Mouse (Mus musculus) forebrain, embryonic 16.5 days (tissue): ENCODE data around the gene Dgkb. TPM values are rescaled to one million over a fixed set of nuclear protein-coding genes. Genes with fewer than 3 reads are reported as not detected.

ENCODE experiments used
- ATAC-seq: fragments of 200-750 bp; cut with Nextera tagmentation; 2 replicates; pipeline ENCODE4 v1.8.0; 2017; ENCODE audit warnings: mild to moderate bottlenecking, moderate library complexity
- H3K27ac ChIP-seq: fragments of 300-500 bp; sonication (generic); 2 replicates; pipeline ENCODE4 v1.5.1; 2014; ENCODE audit warnings: low read length, control low read depth
- H3K27me3 ChIP-seq: fragments of 300-500 bp; sonication (generic); replicated peaks from 2 replicates; pipeline ENCODE4 v1.6.1; 2014; ENCODE audit warnings: low read length; ENCODE audit not compliant: control insufficient read depth, insufficient read depth
- H3K36me3 ChIP-seq: fragments of 300-500 bp; sonication (generic); 2 replicates; pipeline ENCODE4 v1.6.1; 2014; ENCODE audit not compliant: control insufficient read depth, insufficient read depth
- H3K4me1 ChIP-seq: fragments of 300-500 bp; sonication (generic); replicated peaks from 2 replicates; pipeline ENCODE4 v1.6.1; 2014; ENCODE audit warnings: low read length; ENCODE audit not compliant: control insufficient read depth, insufficient read depth
- H3K4me2 ChIP-seq: fragments of 300-500 bp; sonication (generic); 2 replicates; pipeline ENCODE4 v1.6.1; 2014; ENCODE audit warnings: mild to moderate bottlenecking, low read length, control low read depth
- H3K4me3 ChIP-seq: fragments of 300-500 bp; sonication (generic); replicated peaks from 2 replicates; pipeline ENCODE4 v1.5.1; 2014; ENCODE audit warnings: mild to moderate bottlenecking, low read length, control low read depth
- H3K9ac ChIP-seq: fragments of 300-500 bp; sonication (generic); replicated peaks from 2 replicates; pipeline ENCODE4 v1.6.1; 2014; ENCODE audit warnings: low read depth, low read length, control low read depth
- H3K9me3 ChIP-seq: fragments of 300-500 bp; sonication (generic); 2 replicates; pipeline ENCODE4 v1.6.1; 2016; ENCODE audit warnings: low read length; ENCODE audit not compliant: control insufficient read depth
- WGBS: fragments of 180-500 bp; shearing (Covaris S2); extraction: QIAGEN DNeasy Blood & Tissue Kit; methylation state at CpG from one replicate; pipeline ENCODE4 v1.1.7; 2014; 5-methylcytosine and 5-hydroxymethylcytosine counted together
- polyA plus RNA-seq: library from polyadenylated mRNA; unstranded; fragments of >200 nt; fragmentation: Nextera tagmentation; extraction: Ambion mirVana; gene quantifications from 2 replicates; pipeline ENCODE4 v1.2.1, GENCODE M21; 2015

The Dgkb gene
- polyA plus RNA-seq, 1 experiment from 2014 or later: 6.4 TPM

DNA sequence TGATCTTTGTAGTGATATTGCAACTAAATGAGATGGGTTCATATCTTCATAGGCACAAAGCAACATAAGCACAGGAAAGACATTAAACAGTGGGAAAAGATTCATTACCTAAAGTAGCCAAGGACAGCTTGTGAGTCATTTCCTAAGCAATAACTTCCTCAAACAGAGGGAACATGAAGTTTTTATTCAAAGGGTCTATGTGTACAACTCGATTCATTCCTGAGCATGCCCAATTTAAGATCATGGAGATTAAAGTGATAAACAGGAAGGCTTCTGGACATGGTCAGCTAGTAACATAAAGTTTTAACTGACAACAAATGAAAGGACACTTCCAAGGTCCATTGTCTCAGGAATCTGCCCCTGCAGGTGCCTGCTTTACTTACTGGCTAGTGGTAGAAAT is 167.8 kb downstream of the Dgkb start:
- H3K36me3 ChIP-seq: no peaks in the 10 kb centered on the region
- no peaks in the 10 kb centered on the region for H3K9me3 ChIP-seq
- H3K4me1 ChIP-seq: 0 out of 2 replicates have a peak, but pooled peaks cover 2% of the 10 kb centered on the region
- H3K9ac ChIP-seq: no peak overlapping the region
- H3K4me2 ChIP-seq: no peak overlapping the region
- no peak for ATAC-seq
- no peak overlapping the region for H3K27ac ChIP-seq
- no peak overlapping the region for H3K4me3 ChIP-seq
- no peaks in the 10 kb centered on the region for H3K27me3 ChIP-seq
- 97% methylated on average over 1 of the region's 1 CpGs for WGBS

DNA sequence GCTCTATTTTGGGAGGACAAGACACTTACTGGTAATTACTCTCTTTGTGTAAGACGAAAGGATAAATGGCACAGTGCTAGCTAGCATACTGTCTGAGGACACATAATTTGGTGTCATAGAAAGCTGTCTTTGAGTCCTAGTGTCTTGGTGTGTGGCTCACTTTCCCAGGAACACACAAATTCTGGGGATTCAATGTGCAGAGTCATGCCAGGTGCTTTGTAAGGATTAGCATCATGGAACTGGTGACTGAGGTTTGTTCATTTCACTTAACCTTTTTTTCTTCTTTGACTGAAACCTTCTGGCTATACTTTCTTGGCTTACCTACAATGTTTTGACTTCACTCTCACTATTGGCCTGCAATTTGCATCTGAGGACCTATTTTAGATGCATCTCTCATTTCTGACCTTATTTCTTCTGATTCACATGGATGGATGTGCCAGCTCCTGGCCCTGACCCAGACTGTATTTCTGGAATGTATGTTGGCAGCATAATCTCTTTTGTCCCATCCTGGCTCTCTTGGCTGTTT is 170.6 kb downstream of the Dgkb start:
- no peaks in the 10 kb centered on the region for H3K36me3 ChIP-seq
- H3K4me3 ChIP-seq: no peak overlapping the region
- peak; percentile 87 for ATAC-seq
- H3K4me1 ChIP-seq: 0 out of 2 replicates have a peak, but pooled peaks cover 2% of the 10 kb centered on the region
- no peak overlapping the region; the same call in 1 of the 2 replicates for H3K27ac ChIP-seq
- H3K4me2 ChIP-seq: no peak overlapping the region
- WGBS: 9% methylated on average over 1 of the region's 1 CpGs
- no peaks in the 10 kb centered on the region for H3K9me3 ChIP-seq
- no peaks in the 10 kb centered on the region for H3K27me3 ChIP-seq
- H3K9ac ChIP-seq: no peak overlapping the region

- H3K36me3 ChIP-seq: no peaks in the 10 kb centered on the region
- no peak for ATAC-seq
- H3K4me2 ChIP-seq: no peak overlapping the region
- 0 out of 2 replicates have a peak, but pooled peaks cover 2% of the 10 kb centered on the region for H3K4me1 ChIP-seq
- 73% methylated on average over 1 of the region's 1 CpGs for WGBS
- no peak overlapping the region for H3K9ac ChIP-seq
- no peak overlapping the region for H3K4me3 ChIP-seq
- H3K9me3 ChIP-seq: no peaks in the 10 kb centered on the region
- no peaks in the 10 kb centered on the region for H3K27me3 ChIP-seq
- no peak overlapping the region for H3K27ac ChIP-seq
These were observed 175.7 kb downstream of the Dgkb start for GRCm38 (mm10) chr12:37993221-37993620.

- WGBS: 61% methylated on average over 6 of the region's 6 CpGs
- Histone ChIP-seq H3K27ac (no peak overlapping the region), H3K4me2 (no peak overlapping the region), H3K4me1 (no peaks in the 10 kb centered on the region), H3K9ac (no peak overlapping the region), H3K36me3 (no peaks in the 10 kb centered on the region), H3K27me3 (no peaks in the 10 kb centered on the region), H3K4me3 (no peak overlapping the region), H3K9me3 (no peaks in the 10 kb centered on the region)
- ATAC-seq: no peak
These were observed 179.0 kb downstream of the Dgkb start for GRCm38 (mm10) chr12:37996417-37996946.

DNA sequence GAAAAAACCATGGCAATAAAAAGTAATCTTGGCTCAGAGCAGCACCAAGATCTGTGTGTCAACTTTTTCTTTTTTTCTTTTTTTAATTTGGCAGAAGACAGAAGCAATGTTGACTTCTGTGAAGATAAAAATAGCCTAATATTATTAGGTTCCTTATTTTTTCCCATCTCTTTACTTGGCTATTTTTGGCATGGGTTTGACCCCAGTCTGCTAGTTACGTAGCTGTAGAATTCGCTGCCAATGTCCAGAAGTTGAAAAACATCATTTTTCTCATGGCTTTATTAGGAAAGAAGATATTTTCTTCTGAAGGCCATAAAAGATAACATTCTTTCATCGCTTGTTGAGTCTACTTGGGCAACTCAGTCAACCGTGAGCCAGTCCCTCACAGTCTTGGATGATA is 200.1 kb downstream of the Dgkb start:
- no peak overlapping the region for H3K9ac ChIP-seq
- no peaks in the 10 kb centered on the region for H3K4me1 ChIP-seq
- no peak for ATAC-seq
- WGBS: 95% methylated on average over 4 of the region's 4 CpGs
- H3K36me3 ChIP-seq: no peaks in the 10 kb centered on the region
- no peak overlapping the region for H3K4me3 ChIP-seq
- no peaks in the 10 kb centered on the region for H3K9me3 ChIP-seq
- H3K27me3 ChIP-seq: no peaks in the 10 kb centered on the region
- H3K27ac ChIP-seq: no peak overlapping the region
- H3K4me2 ChIP-seq: no peak overlapping the region

DNA sequence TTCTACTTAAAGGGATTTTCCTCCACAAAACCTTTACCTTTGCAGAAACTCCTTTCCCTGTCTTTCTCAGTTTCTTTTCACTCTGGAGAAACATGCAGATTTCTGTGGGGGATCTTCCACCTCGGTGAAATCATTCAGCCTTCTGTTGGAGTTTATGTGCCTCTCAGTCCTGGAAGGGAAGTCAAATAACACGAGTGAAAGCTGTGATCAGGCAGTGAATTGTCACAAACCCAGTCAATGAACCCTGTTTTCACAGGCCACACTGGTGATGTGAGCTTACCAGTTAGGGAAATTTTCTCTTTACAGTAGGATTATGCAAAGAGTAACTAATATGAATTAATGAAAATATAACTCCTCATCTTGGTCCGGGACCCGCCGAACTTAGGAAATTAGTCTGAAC is 229.7 kb downstream of the Dgkb start:
- Histone ChIP-seq H3K9me3 (no peaks in the 10 kb centered on the region), H3K27me3 (no peaks in the 10 kb centered on the region), H3K36me3 (no peaks in the 10 kb centered on the region), H3K4me2 (no peak overlapping the region), H3K27ac (no peak overlapping the region), H3K4me3 (no peak overlapping the region), H3K9ac (no peak overlapping the region), H3K4me1 (no peaks in the 10 kb centered on the region)
- no peak for ATAC-seq
- 88% methylated on average over 5 of the region's 5 CpGs for WGBS

GRCm38 (mm10) chr12:38088224-38088623 is 270.7 kb downstream of the Dgkb start:
- WGBS: 91% methylated on average over 3 of the region's 3 CpGs
- Histone ChIP-seq H3K4me1 (no peaks in the 10 kb centered on the region), H3K27ac (no peak overlapping the region), H3K9ac (no peak overlapping the region), H3K4me2 (no peak overlapping the region), H3K9me3 (no peaks in the 10 kb centered on the region), H3K36me3 (no peaks in the 10 kb centered on the region), H3K4me3 (no peak overlapping the region), H3K27me3 (no peaks in the 10 kb centered on the region)
- no peak for ATAC-seq

GRCm38 (mm10) chr12:38111928-38112327 is 294.4 kb downstream of the Dgkb start:
- H3K4me1 ChIP-seq: no peaks in the 10 kb centered on the region
- H3K4me2 ChIP-seq: no peak overlapping the region
- no peaks in the 10 kb centered on the region for H3K9me3 ChIP-seq
- H3K9ac ChIP-seq: no peak overlapping the region
- no peak overlapping the region for H3K27ac ChIP-seq
- WGBS: 75% methylated on average over 3 of the region's 3 CpGs
- no peak for ATAC-seq
- H3K4me3 ChIP-seq: no peak overlapping the region
- no peaks in the 10 kb centered on the region for H3K36me3 ChIP-seq
- H3K27me3 ChIP-seq: no peaks in the 10 kb centered on the region

- H3K9ac ChIP-seq: no peak overlapping the region
- H3K27me3 ChIP-seq: no peaks in the 10 kb centered on the region
- H3K4me1 ChIP-seq: no peaks in the 10 kb centered on the region
- H3K4me3 ChIP-seq: no peak overlapping the region
- H3K27ac ChIP-seq: no peak overlapping the region
- peak; percentile 50 for ATAC-seq
- H3K9me3 ChIP-seq: no peaks in the 10 kb centered on the region
- no peak overlapping the region for H3K4me2 ChIP-seq
- WGBS: 66% methylated on average over 1 of the region's 1 CpGs
- no peaks in the 10 kb centered on the region for H3K36me3 ChIP-seq
These were observed 297.6 kb downstream of the Dgkb start for GRCm38 (mm10) chr12:38114990-38115615.
